Mouse (Mus musculus) heart, embryonic 13.5 days (tissue): ENCODE data around the gene Sncb. TPM values are rescaled to one million over a fixed set of nuclear protein-coding genes. Genes with fewer than 3 reads are reported as not detected.
"Not testable (repeated sequence)": the region's sequence is repeated elsewhere in the genome, so short reads cannot be mapped to it uniquely, and the experiment has no call there.

Experiments used
- ATAC-seq: fragments of 200-750 bp; cut with Nextera tagmentation; 2 replicates; pipeline ENCODE4 v1.8.0; 2017; ENCODE audit warnings: moderate TSS enrichment; ENCODE audit not compliant: insufficient number of reproducible peaks, low FRiP score, low TSS enrichment; ENCODE audit errors: extremely low read depth
- H3K27ac ChIP-seq: fragments of 300-500 bp; sonication (generic); replicated peaks from 2 replicates; pipeline ENCODE4 v1.5.1; 2015; ENCODE audit warnings: moderate library complexity, mild to moderate bottlenecking, inconsistent platforms
- H3K27me3 ChIP-seq: fragments of 300-500 bp; sonication (generic); replicated peaks from 2 replicates; pipeline ENCODE4 v1.6.1; 2015; ENCODE audit warnings: mild to moderate bottlenecking, inconsistent platforms
- H3K36me3 ChIP-seq: fragments of 300-500 bp; sonication (generic); 2 replicates; pipeline ENCODE4 v1.6.1; 2015; ENCODE audit warnings: mild to moderate bottlenecking, inconsistent platforms
- H3K4me1 ChIP-seq: fragments of 300-500 bp; sonication (generic); 2 replicates; pipeline ENCODE4 v1.6.1; 2015; ENCODE audit warnings: inconsistent platforms
- H3K4me2 ChIP-seq: fragments of 300-500 bp; sonication (generic); 2 replicates; pipeline ENCODE4 v1.6.1; 2015; ENCODE audit warnings: inconsistent platforms, mild to moderate bottlenecking, moderate library complexity
- H3K4me3 ChIP-seq: fragments of 300-500 bp; sonication (generic); 2 replicates; pipeline ENCODE4 v1.5.1; 2015; ENCODE audit warnings: moderate library complexity, mild to moderate bottlenecking, inconsistent platforms
- H3K9ac ChIP-seq: fragments of 300-500 bp; sonication (generic); 2 replicates; pipeline ENCODE4 v1.6.1; 2015; ENCODE audit warnings: inconsistent platforms, mild to moderate bottlenecking, moderate library complexity
- H3K9me3 ChIP-seq: fragments of 300-500 bp; sonication (generic); 2 replicates; pipeline ENCODE4 v1.6.1; 2016; ENCODE audit warnings: inconsistent platforms
- WGBS: fragments of 180-500 bp; shearing (Covaris S2); methylation state at CpG from one replicate; pipeline ENCODE4 v1.1.7; 2015; ENCODE audit warnings: mixed read lengths; 5-methylcytosine and 5-hydroxymethylcytosine counted together
- polyA plus RNA-seq: library from polyadenylated mRNA; unstranded; fragments of >200 nt; fragmentation: Nextera tagmentation; extraction: Ambion mirVana; gene quantifications from 2 replicates; pipeline ENCODE4 v1.2.1, GENCODE M21; 2015

The Sncb gene
- polyA plus RNA-seq, 1 experiment from 2014 or later, result not detected

DNA sequence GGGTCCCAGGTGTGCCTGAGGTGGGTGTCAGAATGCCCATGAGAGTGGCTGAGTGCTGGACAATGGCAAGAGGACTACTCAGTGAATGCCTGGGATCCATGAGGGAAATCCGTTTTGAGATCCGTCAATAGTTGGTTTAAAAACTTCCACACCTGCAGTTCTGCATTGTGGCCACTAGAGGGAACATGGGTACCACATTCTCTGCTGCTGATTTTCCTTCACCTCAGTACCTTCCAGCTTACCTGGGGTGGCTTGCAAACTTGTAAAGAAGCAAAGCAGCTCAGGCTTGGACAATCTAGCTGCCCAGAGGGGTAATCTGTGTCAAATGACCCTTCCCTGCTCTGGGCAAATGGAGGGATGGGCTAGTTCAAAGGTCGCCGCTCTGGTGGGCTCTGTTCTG lies 31.0 kb upstream of the Sncb start:
- WGBS, result 37% methylated on average over 4 of the region's 4 CpGs
- no peak for ATAC-seq
- H3K27me3 ChIP-seq, result peaks cover 61% of the 10 kb centered on the region
- no peaks in the 10 kb centered on the region for H3K9me3 ChIP-seq
- H3K4me2 ChIP-seq, result no peak overlapping the region
- H3K36me3 ChIP-seq, result no peaks in the 10 kb centered on the region
- no peak overlapping the region for H3K9ac ChIP-seq
- no peak overlapping the region for H3K4me3 ChIP-seq
- no peak overlapping the region for H3K27ac ChIP-seq
- peaks cover 4% of the 10 kb centered on the region; the same call in 1 of the 2 replicates for H3K4me1 ChIP-seq

DNA sequence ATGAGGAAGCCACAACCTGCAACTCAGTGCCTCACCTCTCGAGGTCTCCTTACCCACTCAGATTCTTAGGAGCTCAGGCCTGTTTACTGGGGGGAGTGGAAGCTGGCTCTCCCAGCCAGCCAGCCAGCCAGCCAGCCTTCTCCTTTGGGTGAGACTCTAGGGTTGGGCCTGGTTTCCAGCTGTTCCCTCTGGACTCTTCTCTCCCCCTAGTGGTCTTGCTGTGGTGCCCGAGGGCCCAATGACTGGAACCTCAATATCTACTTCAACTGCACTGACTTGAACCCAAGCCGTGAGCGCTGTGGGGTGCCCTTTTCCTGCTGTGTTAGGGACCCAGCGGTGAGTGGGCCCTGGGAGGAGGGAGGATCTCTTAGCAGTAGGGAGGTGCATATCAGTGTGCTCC lies 28.4 kb upstream of the Sncb start:
- Histone ChIP-seq H3K27me3 (peaks cover 82% of the 10 kb centered on the region), H3K4me3 (no peak overlapping the region), H3K4me1 (peaks cover 8% of the 10 kb centered on the region), H3K4me2 (no peak overlapping the region), H3K9me3 (no peaks in the 10 kb centered on the region), H3K36me3 (no peaks in the 10 kb centered on the region), H3K9ac (no peak overlapping the region), H3K27ac (no peak overlapping the region)
- WGBS, result 35% methylated on average over 5 of the region's 5 CpGs
- no peak for ATAC-seq

DNA sequence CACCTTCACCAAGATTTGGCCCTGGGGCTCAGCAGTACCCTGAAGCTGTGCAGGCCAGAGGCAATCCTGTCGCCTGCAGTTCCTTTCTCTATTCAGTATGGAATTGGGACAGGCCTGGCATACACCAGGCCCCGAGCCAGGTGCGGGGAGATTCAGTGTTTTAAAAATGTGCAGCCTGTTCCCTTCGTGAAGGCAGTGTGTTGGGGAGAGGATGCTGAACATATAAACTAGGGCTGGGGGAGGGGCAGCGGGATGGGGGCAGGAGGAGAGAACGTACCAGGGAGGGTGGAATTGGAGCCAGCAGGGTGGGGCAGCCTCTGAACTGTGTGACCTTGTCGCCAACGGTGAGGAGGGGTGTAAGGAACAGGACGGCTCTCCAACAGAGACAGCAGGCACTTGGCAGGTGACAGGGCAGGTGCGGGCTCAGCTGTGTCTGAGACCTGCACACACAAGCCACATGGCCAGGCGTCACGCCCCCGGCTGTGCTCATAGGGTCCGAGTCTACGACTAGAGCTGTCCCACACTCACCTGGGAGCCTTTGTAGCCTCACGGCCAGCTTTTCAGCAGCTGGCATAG lies 27.7 kb upstream of the Sncb start:
- 77% methylated on average over 16 of the region's 16 CpGs for WGBS

DNA sequence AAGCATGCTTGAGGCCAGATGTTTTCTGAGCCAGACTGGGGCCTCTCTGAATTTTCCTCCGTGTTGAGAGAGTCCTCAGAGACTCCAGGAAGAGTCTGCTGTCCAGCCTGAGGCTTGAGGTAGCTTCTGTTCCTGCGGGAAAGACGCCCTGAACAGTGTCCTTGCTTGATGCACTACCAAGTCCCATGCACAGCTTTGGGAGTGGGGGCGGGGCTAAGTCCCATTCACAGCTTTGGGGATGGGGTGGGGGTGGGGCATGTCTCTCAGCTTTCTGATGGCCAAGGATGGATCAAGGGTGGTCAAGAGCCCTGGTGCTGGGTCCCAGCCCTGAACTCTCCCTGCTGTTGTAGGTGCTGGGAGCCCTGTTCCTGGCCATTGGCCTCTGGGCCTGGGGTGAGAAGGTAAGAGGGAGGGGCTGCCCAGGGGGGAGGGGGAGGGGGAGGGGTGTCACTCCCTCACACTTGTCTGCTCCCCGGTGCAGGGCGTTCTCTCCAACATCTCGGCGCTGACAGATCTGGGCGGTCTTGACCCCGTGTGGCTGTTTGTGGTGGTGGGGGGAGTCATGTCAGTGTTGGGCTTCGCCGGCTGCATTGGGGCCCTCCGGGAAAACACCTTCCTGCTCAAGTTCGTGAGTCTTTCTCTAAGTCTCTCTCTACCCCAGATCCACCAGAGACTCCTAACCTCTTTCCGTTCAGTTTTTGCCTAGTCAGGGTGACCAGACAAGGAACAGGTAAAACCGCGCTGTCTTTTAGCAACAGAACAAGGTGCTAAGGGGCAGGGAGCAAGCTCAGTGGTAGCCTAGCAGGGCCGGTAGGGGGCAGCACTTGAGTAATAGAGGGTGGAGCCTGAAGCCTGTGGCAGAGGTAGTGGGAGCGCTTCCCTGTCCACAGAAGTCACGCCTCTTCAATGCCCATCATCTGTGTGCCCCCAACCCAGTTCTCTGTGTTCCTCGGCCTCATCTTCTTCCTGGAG lies 26.1 kb upstream of the Sncb start:
- Histone ChIP-seq H3K9me3 (no peaks in the 10 kb centered on the region), H3K27me3 (peaks cover 81% of the 10 kb centered on the region), H3K27ac (no peak overlapping the region), H3K36me3 (no peaks in the 10 kb centered on the region), H3K4me1 (peaks cover 12% of the 10 kb centered on the region), H3K9ac (no peak overlapping the region), H3K4me2 (no peak overlapping the region), H3K4me3 (no peak overlapping the region)
- 12% methylated on average over 21 of the region's 21 CpGs for WGBS
- no peak for ATAC-seq

More for the DNA sequence above, 27.7 kb upstream of the Sncb start:
- H3K27me3 ChIP-seq, result peaks cover 84% of the 10 kb centered on the region
- no peak for ATAC-seq
- H3K4me1 ChIP-seq, result peaks cover 12% of the 10 kb centered on the region
- no peaks in the 10 kb centered on the region for H3K36me3 ChIP-seq
- H3K4me3 ChIP-seq, result no peak overlapping the region
- H3K4me2 ChIP-seq, result no peak overlapping the region
- H3K9me3 ChIP-seq, result no peaks in the 10 kb centered on the region
- no peak overlapping the region for H3K9ac ChIP-seq
- H3K27ac ChIP-seq, result no peak overlapping the region

DNA sequence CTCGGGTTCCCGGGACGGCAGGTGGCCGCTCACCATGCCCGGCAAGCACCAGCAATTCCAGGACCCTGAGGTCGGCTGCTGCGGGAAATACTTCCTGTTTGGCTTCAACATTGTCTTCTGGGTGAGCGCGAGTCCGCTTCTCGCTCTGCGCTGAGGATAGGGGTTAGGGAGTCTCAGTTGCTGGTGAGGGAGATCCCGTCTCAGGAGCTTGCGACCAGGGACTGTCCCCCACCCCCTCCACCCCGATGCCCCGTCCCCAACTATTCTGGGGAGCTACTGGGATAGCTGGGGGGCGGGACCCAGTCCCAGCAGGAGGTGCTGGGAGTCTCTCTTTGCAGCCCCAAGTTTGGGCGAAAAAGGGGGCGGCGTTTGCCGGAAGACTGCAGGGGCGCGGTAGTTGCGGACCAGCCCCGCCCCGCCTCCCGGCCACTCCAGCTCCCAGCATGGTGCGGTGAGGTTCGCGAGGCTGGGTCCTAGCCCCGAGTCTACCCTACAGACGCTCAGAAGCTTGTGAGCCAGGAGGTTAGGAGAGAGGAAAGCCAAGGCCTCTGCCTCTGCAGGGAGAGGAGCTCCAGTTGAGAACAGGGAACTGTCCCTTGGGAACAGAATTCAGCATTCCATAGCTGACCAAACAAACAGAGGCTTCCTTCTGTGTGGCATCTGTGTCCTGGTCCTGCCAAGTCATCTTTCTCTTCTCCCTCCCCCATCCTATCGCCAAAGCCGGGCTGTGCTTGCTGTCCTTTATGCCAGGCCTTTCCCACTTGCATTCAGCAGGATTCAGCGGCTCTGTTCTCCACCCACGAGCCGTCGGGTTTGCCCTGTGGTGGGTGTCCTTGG lies 23.4 kb upstream of the Sncb start:
- Histone ChIP-seq H3K4me2 (peak overlapping the region; percentile 99), H3K9me3 (no peaks in the 10 kb centered on the region), H3K4me1 (peaks cover 12% of the 10 kb centered on the region), H3K27ac (no peak overlapping the region), H3K4me3 (peak overlapping the region; percentile 67), H3K27me3 (peaks cover 78% of the 10 kb centered on the region), H3K9ac (peak overlapping the region; percentile 75), H3K36me3 (no peaks in the 10 kb centered on the region)
- ATAC-seq, result no peak
- WGBS, result 2% methylated on average over 38 of the region's 38 CpGs

DNA sequence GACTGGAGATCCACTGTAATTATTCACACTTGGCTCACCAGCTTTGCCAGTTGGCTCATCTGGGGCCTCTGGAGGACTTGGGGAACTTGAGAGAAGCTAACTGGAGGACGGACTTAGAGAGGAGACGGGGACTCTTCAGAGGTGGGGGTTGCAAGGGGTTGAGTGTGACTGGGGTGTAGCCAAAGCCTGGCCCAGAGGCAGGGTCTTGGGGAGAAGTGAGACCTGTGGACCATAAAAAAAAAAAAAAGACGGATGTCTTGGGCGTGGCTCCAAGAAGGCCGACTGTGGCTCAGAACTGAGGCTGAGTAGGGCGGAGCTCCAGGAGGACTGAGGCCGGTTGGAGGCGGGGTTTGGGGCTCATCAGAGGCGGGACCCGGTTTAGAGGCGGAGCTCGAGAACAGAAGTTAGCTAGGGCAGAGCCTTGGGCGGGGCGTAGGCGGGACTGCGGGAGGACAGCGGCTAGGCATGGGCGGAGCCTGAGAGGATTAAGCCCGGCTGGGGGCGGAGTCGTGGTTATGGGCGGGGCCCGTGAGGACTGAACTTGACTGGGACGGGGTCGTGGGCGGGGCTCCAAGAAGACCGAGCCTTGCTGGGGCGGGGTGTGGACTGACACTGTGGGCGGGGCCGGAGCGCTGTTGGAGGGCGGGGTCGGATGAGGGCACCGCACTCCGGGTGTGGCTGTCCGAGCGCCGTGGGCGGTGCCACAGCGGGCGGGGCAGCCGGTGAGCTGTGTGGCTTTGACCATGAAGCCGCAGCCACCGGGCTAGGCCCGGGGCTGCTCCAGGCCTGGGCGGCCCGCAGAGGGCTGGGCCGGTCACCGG lies 22.6 kb upstream of the Sncb start, which contains the start of gene Tspan17:
TSS of gene Tspan17 (plus strand) at position 638 of the 821 bp plus-strand sequence.
- Histone ChIP-seq H3K27ac (no peak within 1 kb of the TSS), H3K27me3 (peaks cover 71% of the 10 kb centered on the region), H3K36me3 (no peaks in the 10 kb centered on the region), H3K4me1 (peaks cover 12% of the 10 kb centered on the region), H3K9ac (peak within 1 kb of the TSS; percentile 75), H3K4me2 (peak within 1 kb of the TSS; percentile 99), H3K4me3 (peak within 1 kb of the TSS; percentile 67), H3K9me3 (no peaks in the 10 kb centered on the region)
- peak; percentile 79 for ATAC-seq
- WGBS, result 3% methylated on average over 39 of the region's 49 CpGs

DNA sequence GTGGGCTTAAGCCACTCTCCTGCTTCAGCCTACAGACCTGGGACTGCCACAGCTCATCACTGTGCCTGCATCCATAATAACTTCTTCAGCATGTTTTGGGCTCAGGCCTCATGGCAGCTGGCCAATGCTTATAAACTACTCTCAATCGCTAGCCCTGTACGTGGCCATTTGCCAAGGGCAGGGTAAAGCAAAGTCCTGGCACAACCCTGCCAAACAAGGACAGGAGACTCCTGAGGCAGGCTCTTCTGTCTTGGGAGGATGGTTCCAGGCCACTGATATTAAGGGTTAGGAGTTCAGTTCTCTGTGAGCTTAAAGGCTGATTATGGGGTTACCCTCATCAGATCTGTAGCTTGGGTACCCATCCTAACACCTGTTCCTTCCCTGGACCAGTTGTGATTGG lies 21.2 kb upstream of the Sncb start:
- H3K4me3 ChIP-seq, H3K9ac ChIP-seq, ATAC-seq, H3K27ac ChIP-seq, H3K36me3 ChIP-seq, H3K4me2 ChIP-seq, H3K9me3 ChIP-seq: not testable (repeated sequence)
- 63% methylated on average over 2 of the region's 2 CpGs for WGBS
- H3K4me1 ChIP-seq, result peaks cover 12% of the 10 kb centered on the region
- H3K27me3 ChIP-seq, result peaks cover 59% of the 10 kb centered on the region

DNA sequence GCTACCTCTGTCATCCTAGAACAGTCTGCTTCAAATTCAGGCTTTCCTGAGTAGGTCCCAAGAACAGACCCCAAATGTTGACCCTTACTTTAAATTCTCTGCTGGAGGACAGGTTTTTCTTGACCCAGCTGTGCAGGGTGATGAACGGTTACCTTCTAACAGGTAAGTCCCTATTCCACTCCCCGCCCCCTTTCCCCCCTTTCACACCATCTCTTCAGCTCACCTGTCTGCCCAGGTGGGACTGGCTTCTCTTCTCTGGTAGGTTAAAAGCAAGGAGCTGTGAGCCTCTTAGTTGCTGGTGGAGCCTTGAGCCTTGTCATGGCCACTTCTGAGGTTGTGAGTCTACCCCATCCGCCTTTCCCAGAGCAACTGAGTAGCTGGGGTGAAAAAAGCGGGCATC lies 17.3 kb upstream of the Sncb start, which contains the start of gene Eif4e1b:
TSS of gene Eif4e1b (plus strand) at position 301 of the 400 bp plus-strand sequence.
- no peak within 1 kb of the TSS for H3K27ac ChIP-seq
- H3K9me3 ChIP-seq, result no peaks in the 10 kb centered on the region
- no peaks in the 10 kb centered on the region for H3K36me3 ChIP-seq
- no peak for ATAC-seq
- no peak within 1 kb of the TSS for H3K9ac ChIP-seq
- WGBS, result 75% methylated on average over 4 of the region's 4 CpGs
- H3K4me1 ChIP-seq, result peaks cover 6% of the 10 kb centered on the region; the same call in 1 of the 2 replicates
- H3K27me3 ChIP-seq, result peaks cover 27% of the 10 kb centered on the region
- no peak within 1 kb of the TSS for H3K4me2 ChIP-seq
- no peak within 1 kb of the TSS for H3K4me3 ChIP-seq

DNA sequence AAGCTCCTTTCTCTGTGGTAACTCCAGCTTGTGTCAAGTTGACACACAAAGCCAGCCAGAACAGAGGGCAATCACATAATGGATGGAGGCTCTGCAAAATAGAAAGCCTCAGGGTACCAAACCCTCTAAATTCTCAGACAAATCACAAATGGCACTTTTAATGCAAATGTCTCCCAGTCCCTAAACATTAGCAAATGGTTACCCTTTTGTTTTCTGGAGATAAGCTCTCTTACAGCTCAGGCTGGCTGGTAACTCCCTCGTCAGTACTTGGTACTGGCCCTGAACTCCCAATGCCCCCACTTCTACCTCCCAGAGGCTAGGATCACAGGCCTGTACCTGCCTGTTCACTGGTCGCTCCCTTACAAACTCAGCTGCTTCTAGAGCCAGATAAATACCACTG lies 16.8 kb upstream of the Sncb start:
- peaks cover 22% of the 10 kb centered on the region for H3K27me3 ChIP-seq
- no peak overlapping the region for H3K4me2 ChIP-seq
- no peaks in the 10 kb centered on the region for H3K36me3 ChIP-seq
- H3K4me1 ChIP-seq, result peaks cover 6% of the 10 kb centered on the region; the same call in 1 of the 2 replicates
- no peak overlapping the region for H3K9ac ChIP-seq
- no peaks in the 10 kb centered on the region for H3K9me3 ChIP-seq
- 33% methylated on average over 2 of the region's 2 CpGs for WGBS
- H3K4me3 ChIP-seq, result no peak overlapping the region
- ATAC-seq, result no peak
- H3K27ac ChIP-seq, result no peak overlapping the region

DNA sequence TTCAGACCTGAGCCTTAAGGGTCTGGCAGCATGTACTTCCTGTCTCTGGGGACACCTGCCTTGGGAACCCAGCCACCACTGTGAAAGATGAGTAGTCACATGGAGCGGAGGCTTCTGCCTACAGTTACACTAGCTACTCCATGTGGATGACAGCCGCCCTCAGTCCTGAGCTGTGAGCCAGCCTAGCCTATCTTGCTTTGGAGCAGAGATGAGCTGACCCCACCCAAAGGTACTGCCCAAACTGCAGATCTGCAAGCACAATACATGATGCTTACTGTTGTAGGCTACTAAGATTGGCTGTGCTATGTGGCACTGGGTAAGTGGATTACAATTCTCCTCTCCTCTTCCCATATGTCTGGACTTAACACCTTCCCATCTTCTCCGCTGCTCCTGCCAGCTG lies 14.7 kb upstream of the Sncb start:
- Histone ChIP-seq H3K4me3 (no peak overlapping the region), H3K27ac (no peak overlapping the region), H3K4me1 (peaks cover 6% of the 10 kb centered on the region; the same call in 1 of the 2 replicates), H3K9me3 (peaks cover 8% of the 10 kb centered on the region; the same call in 1 of the 2 replicates), H3K36me3 (no peaks in the 10 kb centered on the region), H3K27me3 (peaks cover 5% of the 10 kb centered on the region), H3K4me2 (no peak overlapping the region), H3K9ac (no peak overlapping the region)
- 77% methylated on average over 3 of the region's 3 CpGs for WGBS
- ATAC-seq, result no peak
